Mouse (Mus musculus): ENCODE data around the gene Pcdh15. TPM values are rescaled to one million over a fixed set of nuclear protein-coding genes. Genes with fewer than 3 reads are reported as not detected.

Pcdh15 gene
- polyA plus RNA-seq, 1 experiment from 2014 or later = 3.9 TPM

- Histone ChIP-seq H3K9me3 (no peaks in the 10 kb centered on the region), H3K36me3 (no peaks in the 10 kb centered on the region), H3K4me1 (no peaks in the 10 kb centered on the region), H3K27ac (no peak overlapping the region), H3K9ac (no peak overlapping the region), H3K27me3 (no peaks in the 10 kb centered on the region), H3K4me2 (replicated peaks) (no peak overlapping the region), H3K4me3 (no peak overlapping the region)
- 87% methylated on average over 1 of the region's 1 CpGs for WGBS
- ATAC-seq (ENCODE audit: insufficient number of reproducible peaks, insufficient read depth, low FRiP score, low TSS enrichment) = no peak
Observed at GRCm38 (mm10) chr10:74023091-74023490, 923.9 kb downstream of the Pcdh15 start.

GRCm38 (mm10) chr10:74053059-74053458, 953.9 kb downstream of the Pcdh15 start:
- 48% methylated on average over 9 of the region's 9 CpGs for WGBS

GRCm38 (mm10) chr10:74086653-74087052, 987.5 kb downstream of the Pcdh15 start:
- Histone ChIP-seq H3K27me3 (no peaks in the 10 kb centered on the region), H3K4me3 (no peak overlapping the region), H3K36me3 (no peaks in the 10 kb centered on the region), H3K4me1 (no peaks in the 10 kb centered on the region), H3K4me2 (replicated peaks) (no peak overlapping the region), H3K9ac (no peak overlapping the region), H3K9me3 (no peaks in the 10 kb centered on the region), H3K27ac (no peak overlapping the region)
- 89% methylated on average over 4 of the region's 4 CpGs for WGBS
- no peak for ATAC-seq (ENCODE audit: insufficient number of reproducible peaks, insufficient read depth, low FRiP score, low TSS enrichment)

More at GRCm38 (mm10) chr10:74053059-74053458, 953.9 kb downstream of the Pcdh15 start:
- Histone ChIP-seq H3K4me1 (no peaks in the 10 kb centered on the region), H3K9ac (no peak overlapping the region), H3K9me3 (no peaks in the 10 kb centered on the region), H3K4me3 (no peak overlapping the region), H3K4me2 (replicated peaks) (no peak overlapping the region), H3K36me3 (no peaks in the 10 kb centered on the region), H3K27ac (no peak overlapping the region), H3K27me3 (no peaks in the 10 kb centered on the region)
- no peak for ATAC-seq (ENCODE audit: insufficient number of reproducible peaks, insufficient read depth, low FRiP score, low TSS enrichment)

- ATAC-seq (ENCODE audit: insufficient number of reproducible peaks, insufficient read depth, low FRiP score, low TSS enrichment) = no peak
- Histone ChIP-seq H3K9ac (no peak overlapping the region), H3K36me3 (no peaks in the 10 kb centered on the region), H3K4me2 (replicated peaks) (no peak overlapping the region), H3K27ac (no peak overlapping the region), H3K4me1 (no peaks in the 10 kb centered on the region), H3K9me3 (no peaks in the 10 kb centered on the region), H3K4me3 (no peak overlapping the region), H3K27me3 (no peaks in the 10 kb centered on the region)
- 100% methylated on average over 1 of the region's 1 CpGs for WGBS
Observed at GRCm38 (mm10) chr10:74098296-74098695, 999.2 kb downstream of the Pcdh15 start.

GRCm38 (mm10) chr10:74114107-74114506, 1015.0 kb downstream of the Pcdh15 start:
- H3K4me2 ChIP-seq (replicated peaks) = no peak overlapping the region
- H3K27ac ChIP-seq = no peak overlapping the region
- 50% methylated on average over 1 of the region's 1 CpGs for WGBS
- H3K9me3 ChIP-seq = no peaks in the 10 kb centered on the region
- ATAC-seq (ENCODE audit: insufficient number of reproducible peaks, insufficient read depth, low FRiP score, low TSS enrichment) = no peak
- no peak overlapping the region for H3K9ac ChIP-seq
- no peak overlapping the region for H3K4me3 ChIP-seq
- H3K36me3 ChIP-seq = no peaks in the 10 kb centered on the region
- H3K27me3 ChIP-seq = no peaks in the 10 kb centered on the region
- H3K4me1 ChIP-seq = no peaks in the 10 kb centered on the region

GRCm38 (mm10) chr10:74116817-74117216, 1017.7 kb downstream of the Pcdh15 start:
- H3K4me1 ChIP-seq = no peaks in the 10 kb centered on the region

GRCm38 (mm10) chr10:74123421-74123820, 1024.3 kb downstream of the Pcdh15 start:
- 85% methylated on average over 4 of the region's 4 CpGs for WGBS
- ATAC-seq (ENCODE audit: insufficient number of reproducible peaks, insufficient read depth, low FRiP score, low TSS enrichment) = no peak
- Histone ChIP-seq H3K36me3 (no peaks in the 10 kb centered on the region), H3K9me3 (no peaks in the 10 kb centered on the region), H3K4me1 (no peaks in the 10 kb centered on the region), H3K4me2 (replicated peaks) (no peak overlapping the region), H3K9ac (no peak overlapping the region), H3K27me3 (no peaks in the 10 kb centered on the region), H3K27ac (no peak overlapping the region), H3K4me3 (no peak overlapping the region)

More at GRCm38 (mm10) chr10:74116817-74117216, 1017.7 kb downstream of the Pcdh15 start:
- no peak overlapping the region for H3K27ac ChIP-seq
- WGBS = 64% methylated on average over 1 of the region's 1 CpGs
- H3K27me3 ChIP-seq = no peaks in the 10 kb centered on the region
- H3K4me2 ChIP-seq (replicated peaks) = no peak overlapping the region
- no peak overlapping the region for H3K4me3 ChIP-seq
- ATAC-seq (ENCODE audit: insufficient number of reproducible peaks, insufficient read depth, low FRiP score, low TSS enrichment) = no peak
- H3K36me3 ChIP-seq = no peaks in the 10 kb centered on the region
- H3K9me3 ChIP-seq = no peaks in the 10 kb centered on the region
- H3K9ac ChIP-seq = no peak overlapping the region

GRCm38 (mm10) chr10:74129192-74129591, 1030.0 kb downstream of the Pcdh15 start:
- no peak for ATAC-seq (ENCODE audit: insufficient number of reproducible peaks, insufficient read depth, low FRiP score, low TSS enrichment)
- Histone ChIP-seq H3K9me3 (no peaks in the 10 kb centered on the region), H3K27ac (no peak overlapping the region), H3K9ac (no peak overlapping the region), H3K4me3 (no peak overlapping the region), H3K36me3 (no peaks in the 10 kb centered on the region), H3K27me3 (no peaks in the 10 kb centered on the region), H3K4me2 (replicated peaks) (no peak overlapping the region), H3K4me1 (no peaks in the 10 kb centered on the region)
- 71% methylated on average over 3 of the region's 3 CpGs for WGBS

GRCm38 (mm10) chr10:74129665-74130064, 1030.5 kb downstream of the Pcdh15 start:
- H3K4me2 ChIP-seq (replicated peaks) = no peak overlapping the region
- H3K9ac ChIP-seq = no peak overlapping the region
- no peaks in the 10 kb centered on the region for H3K36me3 ChIP-seq
- no peaks in the 10 kb centered on the region for H3K27me3 ChIP-seq
- no peak for ATAC-seq (ENCODE audit: insufficient number of reproducible peaks, insufficient read depth, low FRiP score, low TSS enrichment)
- H3K27ac ChIP-seq = no peak overlapping the region
- no peaks in the 10 kb centered on the region for H3K4me1 ChIP-seq
- no peaks in the 10 kb centered on the region for H3K9me3 ChIP-seq
- no peak overlapping the region for H3K4me3 ChIP-seq

- H3K9me3 ChIP-seq = no peaks in the 10 kb centered on the region
- 79% methylated on average over 3 of the region's 3 CpGs for WGBS
- H3K4me2 ChIP-seq (replicated peaks) = no peak overlapping the region
- H3K4me3 ChIP-seq = no peak overlapping the region
- H3K36me3 ChIP-seq = no peaks in the 10 kb centered on the region
- H3K4me1 ChIP-seq = no peaks in the 10 kb centered on the region
- ATAC-seq (ENCODE audit: insufficient number of reproducible peaks, insufficient read depth, low FRiP score, low TSS enrichment) = no peak
- no peak overlapping the region for H3K27ac ChIP-seq
- no peaks in the 10 kb centered on the region for H3K27me3 ChIP-seq
- H3K9ac ChIP-seq = no peak overlapping the region
Observed at GRCm38 (mm10) chr10:74130805-74131204, 1031.7 kb downstream of the Pcdh15 start.

- ATAC-seq (ENCODE audit: insufficient number of reproducible peaks, insufficient read depth, low FRiP score, low TSS enrichment) = no peak
- H3K9me3 ChIP-seq = no peaks in the 10 kb centered on the region
- H3K4me2 ChIP-seq (replicated peaks) = no peak overlapping the region
- no peaks in the 10 kb centered on the region for H3K4me1 ChIP-seq
- H3K9ac ChIP-seq = no peak overlapping the region
- no peak overlapping the region for H3K4me3 ChIP-seq
- no peaks in the 10 kb centered on the region for H3K27me3 ChIP-seq
- H3K27ac ChIP-seq = no peak overlapping the region
- H3K36me3 ChIP-seq = no peaks in the 10 kb centered on the region
Observed at GRCm38 (mm10) chr10:74147966-74148365, 1048.8 kb downstream of the Pcdh15 start.

GRCm38 (mm10) chr10:74181921-74182320, 1082.8 kb downstream of the Pcdh15 start:
- Histone ChIP-seq H3K9me3 (no peaks in the 10 kb centered on the region), H3K27ac (no peak overlapping the region), H3K4me3 (no peak overlapping the region), H3K4me2 (replicated peaks) (no peak overlapping the region), H3K36me3 (no peaks in the 10 kb centered on the region), H3K27me3 (no peaks in the 10 kb centered on the region), H3K4me1 (no peaks in the 10 kb centered on the region), H3K9ac (no peak overlapping the region)
- 75% methylated on average over 3 of the region's 3 CpGs for WGBS
- ATAC-seq (ENCODE audit: insufficient number of reproducible peaks, insufficient read depth, low FRiP score, low TSS enrichment) = no peak

GRCm38 (mm10) chr10:74203650-74204049, 1104.5 kb downstream of the Pcdh15 start:
- H3K4me3 ChIP-seq = no peak overlapping the region
- no peaks in the 10 kb centered on the region for H3K4me1 ChIP-seq
- H3K4me2 ChIP-seq (replicated peaks) = no peak overlapping the region
- ATAC-seq (ENCODE audit: insufficient number of reproducible peaks, insufficient read depth, low FRiP score, low TSS enrichment) = no peak
- no peak overlapping the region for H3K27ac ChIP-seq
- H3K9ac ChIP-seq = no peak overlapping the region
- H3K36me3 ChIP-seq = no peaks in the 10 kb centered on the region
- no peaks in the 10 kb centered on the region for H3K27me3 ChIP-seq
- H3K9me3 ChIP-seq = no peaks in the 10 kb centered on the region

All from embryonic facial prominence, embryonic 12.5 days (tissue).